Mouse (Mus musculus) gastrocnemius, postnatal 10 days (tissue): Measurements from ENCODE around the gene Nkiras2. TPM values are rescaled to one million over a fixed set of nuclear protein-coding genes. Genes with fewer than 3 reads are reported as not detected.
"Not testable (repeated sequence)": the region's sequence is repeated elsewhere in the genome, so short reads cannot be mapped to it uniquely, and the experiment has no call there.

Experiments
- DNase-seq: peaks from one replicate; pipeline ENCODE4 v3.0.0; 2021; ENCODE audit warnings: mixed read lengths
- total RNA-seq, 2 experiments: library from RNA; stranded (reverse); gene quantifications; 2 replicates each; pipeline ENCODE4 v1.2.3; 2021

The Nkiras2 gene
- total RNA-seq, 2 experiments from 2014 or later: 29.1 to 30.1 TPM

GRCm38 (mm10) chr11:100634530-100634929 is 15.5 kb downstream of the Nkiras2 start:
- DNase-seq: no peak

- DNase-seq: peak; percentile 55
Measured at GRCm38 (mm10) chr11:100640159-100640906, 21.3 kb downstream of the Nkiras2 start.

GRCm38 (mm10) chr11:100643612-100644575 is 24.9 kb downstream of the Nkiras2 start:
- DNase-seq: no peak

- DNase-seq: peak; percentile 65
Measured at GRCm38 (mm10) chr11:100646265-100646664, 27.2 kb downstream of the Nkiras2 start.

- DNase-seq: no peak
Measured at GRCm38 (mm10) chr11:100648405-100648804, 29.4 kb downstream of the Nkiras2 start.

- DNase-seq: no peak
Measured at GRCm38 (mm10) chr11:100651205-100651604, 32.2 kb downstream of the Nkiras2 start.

GRCm38 (mm10) chr11:100651748-100652147 is 32.7 kb downstream of the Nkiras2 start:
- no peak for DNase-seq

GRCm38 (mm10) chr11:100655589-100655988 is 36.5 kb downstream of the Nkiras2 start:
- not testable (repeated sequence) for DNase-seq

GRCm38 (mm10) chr11:100656458-100656857 is 37.4 kb downstream of the Nkiras2 start:
- no peak for DNase-seq

- DNase-seq: no peak
Measured at GRCm38 (mm10) chr11:100659806-100660205, 40.8 kb downstream of the Nkiras2 start.

- no peak for DNase-seq
Measured at GRCm38 (mm10) chr11:100671049-100671448, 52.0 kb downstream of the Nkiras2 start.

GRCm38 (mm10) chr11:100671956-100672355 is 52.9 kb downstream of the Nkiras2 start:
- DNase-seq: no peak

GRCm38 (mm10) chr11:100673169-100673568 is 54.1 kb downstream of the Nkiras2 start:
- DNase-seq: peak; percentile 73

Other genes starting within 250 kb of the Nkiras2 start
- gene Jup, start 221.5 kb upstream of the Nkiras2 start, total RNA-seq: 10 to 100 TPM; 81.4 to 90.0 TPM
- gene P3h4, start 204.4 kb upstream of the Nkiras2 start, total RNA-seq: 10 to 100 TPM; 15.4 to 22.8 TPM
- 10 to 100 TPM; 46.6 to 65.6 TPM for gene Fkbp10, start 203.5 kb upstream of the Nkiras2 start, total RNA-seq
- 10 to 100 TPM; 19.3 to 24.4 TPM for gene Nt5c3b, start 177.4 kb upstream of the Nkiras2 start, total RNA-seq
- gene Klhl10, start 177.3 kb upstream of the Nkiras2 start, total RNA-seq: under 1 TPM; 0.38 to 0.63 TPM
- gene Klhl11, start 146.5 kb upstream of the Nkiras2 start, total RNA-seq: 10 to 100 TPM in 1 of 2 experiments, 1 to 10 TPM in 1; 8.0 to 12.9 TPM
- gene Acly, start 91.2 kb upstream of the Nkiras2 start, total RNA-seq: 10 to 100 TPM; 26.6 to 34.6 TPM
- under 1 TPM; 0.14 to 0.16 TPM for gene Ttc25, start 73.6 kb upstream of the Nkiras2 start, total RNA-seq
- gene Cnp, start 44.3 kb upstream of the Nkiras2 start, total RNA-seq: 10 to 100 TPM; 26.0 to 33.6 TPM
- gene Dnajc7, start 924 bp downstream of the Nkiras2 start, total RNA-seq: 100 to 1,000 TPM; 191 to 195 TPM
- 1 to 10 TPM in 1 of 2 experiments, under 1 TPM in 1; 0.70 to 1.1 TPM for gene Zfp385c, start 73.2 kb downstream of the Nkiras2 start, total RNA-seq
- gene Dhx58, start 85.0 kb downstream of the Nkiras2 start, total RNA-seq: under 1 TPM; 0.45 to 0.52 TPM
- 10 to 100 TPM; 13.4 to 18.4 TPM for gene Kat2a, start 93.2 kb downstream of the Nkiras2 start, total RNA-seq
- gene Hspb9, start 94.6 kb downstream of the Nkiras2 start, total RNA-seq: not detected
- 10 to 100 TPM; 63.0 to 64.7 TPM for gene Rab5c, start 119.0 kb downstream of the Nkiras2 start, total RNA-seq
- not detected for gene Kcnh4, start 140.7 kb downstream of the Nkiras2 start, total RNA-seq
- not detected for gene Hcrt, start 143.7 kb downstream of the Nkiras2 start, total RNA-seq
- gene Ghdc, start 151.7 kb downstream of the Nkiras2 start, total RNA-seq: 1 to 10 TPM; 7.7 to 8.4 TPM
- gene Stat5b, start 231.5 kb downstream of the Nkiras2 start, total RNA-seq: 100 to 1,000 TPM; 107 to 114 TPM
- gene Stat5a, start 240.1 kb downstream of the Nkiras2 start, total RNA-seq: 10 to 100 TPM; 29.6 to 32.7 TPM